Comparison of ENCODE assay signal across 8 mouse cellular contexts in the genomic region with DNA sequence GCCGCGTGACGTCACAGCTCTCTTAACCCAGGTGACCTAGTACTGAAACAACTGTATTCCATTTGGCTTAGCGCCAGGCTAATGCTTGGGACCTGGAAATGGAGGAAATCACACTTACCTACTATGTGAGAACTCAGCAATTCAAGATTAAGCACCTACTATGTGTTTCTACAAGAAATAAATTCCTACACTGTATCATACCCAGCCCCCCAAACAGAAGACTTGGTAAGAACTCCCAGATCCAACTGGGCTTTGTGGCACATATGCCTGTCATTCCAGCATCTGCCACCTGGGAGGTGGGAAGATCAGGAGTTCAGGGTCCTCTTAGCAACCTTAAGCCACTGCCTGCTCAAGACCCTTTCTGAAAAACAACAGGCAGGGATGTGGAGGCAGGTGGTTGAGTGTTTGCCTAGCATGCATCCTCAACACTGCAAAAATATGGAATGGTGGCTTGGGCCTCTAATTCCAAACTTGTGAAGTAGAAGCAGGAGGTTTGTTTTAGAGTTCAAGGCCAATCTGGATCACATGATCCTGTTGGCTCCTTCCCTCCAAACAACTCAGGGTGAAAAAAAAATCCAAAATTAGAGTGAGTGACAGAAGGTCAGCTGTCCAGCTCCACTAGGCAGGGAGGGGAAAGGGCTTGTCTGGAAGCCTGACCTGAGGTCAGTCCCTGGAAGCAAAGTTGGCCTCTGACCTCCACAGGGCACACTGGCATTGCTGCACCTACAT. TPM values are rescaled to one million over a fixed set of nuclear protein-coding genes. Genes with fewer than 3 reads are reported as not detected.
DNase-seq lines count a peak whose midpoint lies in the region; ATAC-seq lines count a peak whose summit lies in the region.

No protein-coding gene starts in this region.

- H3K4me2 ChIP-seq in heart, embryonic 13.5 days: peak overlapping the region; percentile 76
- H3K4me2 ChIP-seq in hindbrain, embryonic 14.5 days (replicated peaks): peak overlapping the region; percentile 92
- peak overlapping the region; percentile 95 for H3K4me2 ChIP-seq in midbrain, embryonic 13.5 days (replicated peaks)

- WGBS in heart, embryonic 13.5 days: under 1% methylated on average over 4 of the region's 4 CpGs
- 3% methylated on average over 4 of the region's 4 CpGs for WGBS in hindbrain, embryonic 14.5 days
- 5% methylated on average over 4 of the region's 4 CpGs for WGBS in midbrain, embryonic 13.5 days

- no peaks in the 10 kb centered on the region for H3K9me3 ChIP-seq in heart, embryonic 13.5 days
- no peaks in the 10 kb centered on the region for H3K9me3 ChIP-seq in hindbrain, embryonic 14.5 days (ENCODE audit: control insufficient read depth, low read length)
- no peaks in the 10 kb centered on the region for H3K9me3 ChIP-seq in midbrain, embryonic 13.5 days

- intact Hi-C loops in heart, postnatal 14 days (cut with DNase I): no loop called here

- peak overlapping the region; percentile 93 for H3K27ac ChIP-seq in heart, embryonic 13.5 days (replicated peaks)
- 0 out of 2 replicates have a peak overlapping the region, but pooled peaks have one; percentile 56 for H3K27ac ChIP-seq in hindbrain, embryonic 14.5 days
- no peak overlapping the region for H3K27ac ChIP-seq in midbrain, embryonic 13.5 days

- peak overlapping the region; percentile 96 for H3K9ac ChIP-seq in heart, embryonic 13.5 days
- H3K9ac ChIP-seq in hindbrain, embryonic 14.5 days: peak overlapping the region; percentile 71; the same call in 1 of the 2 replicates
- H3K9ac ChIP-seq in midbrain, embryonic 13.5 days (replicated peaks): peak overlapping the region; percentile 78

- DNase-seq in heart, postnatal 14 days: no peak
- peak; percentile 90 for DNase-seq in R1 (ENCODE audit: low read depth, low spot score)
- DNase-seq in hindbrain, embryonic 14.5 days (ENCODE audit: low spot score): no peak
- DNase-seq in cerebellum, postnatal 14 days: no peak
- DNase-seq in frontal cortex, postnatal 10 days (ENCODE audit: low spot score in 2 of 2): no peak
- DNase-seq in gastrocnemius, postnatal 25 days: no peak

- no peaks in the 10 kb centered on the region for H3K36me3 ChIP-seq in heart, embryonic 13.5 days
- no peaks in the 10 kb centered on the region for H3K36me3 ChIP-seq in hindbrain, embryonic 14.5 days (replicated peaks; ENCODE audit: control insufficient read depth, insufficient read depth)
- H3K36me3 ChIP-seq in midbrain, embryonic 13.5 days: no peaks in the 10 kb centered on the region

- H3K27me3 ChIP-seq in heart, embryonic 13.5 days (replicated peaks): peaks cover 3% of the 10 kb centered on the region; the same call in 1 of the 2 replicates
- H3K27me3 ChIP-seq in hindbrain, embryonic 14.5 days (ENCODE audit: control insufficient read depth, insufficient read depth, low read length): no peaks in the 10 kb centered on the region
- peaks cover 11% of the 10 kb centered on the region; the same call in 1 of the 2 replicates for H3K27me3 ChIP-seq in midbrain, embryonic 13.5 days

- H3K4me3 ChIP-seq in heart, embryonic 13.5 days: peak overlapping the region; percentile 92
- peak overlapping the region; percentile 62 for H3K4me3 ChIP-seq in hindbrain, embryonic 14.5 days (replicated peaks; ENCODE audit: low read length)
- H3K4me3 ChIP-seq in midbrain, embryonic 13.5 days (replicated peaks): peak overlapping the region; percentile 72

- ATAC-seq in heart, embryonic 13.5 days (ENCODE audit: extremely low read depth, insufficient number of reproducible peaks, low FRiP score, low TSS enrichment): no peak
- ATAC-seq in hindbrain, embryonic 14.5 days (ENCODE audit: low FRiP score): peak; percentile 13; the same call in 1 of the 2 replicates
- 0 out of 2 replicates have a peak, but pooled peaks have one; percentile 4 for ATAC-seq in midbrain, embryonic 13.5 days

- H3K4me1 ChIP-seq in heart, embryonic 13.5 days: peaks cover 46% of the 10 kb centered on the region
- H3K4me1 ChIP-seq in hindbrain, embryonic 14.5 days (replicated peaks; ENCODE audit: control insufficient read depth, insufficient read depth, low read length): peaks cover 21% of the 10 kb centered on the region; the same call in 1 of the 2 replicates
- H3K4me1 ChIP-seq in midbrain, embryonic 13.5 days (replicated peaks): peaks cover 40% of the 10 kb centered on the region

RNA-seq across cellular contexts. Expression of gene S1pr2, which starts 0.5 kb away (rescaled TPM):
- 19.4 and 21.9 TPM in 2 replicates for polyA plus RNA-seq in heart, embryonic 13.5 days (2015; fragmentation: Nextera tagmentation; extraction: Ambion mirVana)
- 1 to 10 TPM; 5.4 to 6.9 TPM for total RNA-seq in heart, postnatal 14 days (2021)
- polyA plus RNA-seq in hindbrain, embryonic 14.5 days (2014; fragmentation: Nextera tagmentation; extraction: Ambion mirVana): 8.6 and 8.8 TPM in 2 replicates
- polyA plus RNA-seq in midbrain, embryonic 13.5 days (2015; fragmentation: Nextera tagmentation; extraction: Ambion mirVana): 8.5 and 9.5 TPM in 2 replicates
- 1 to 10 TPM; 2.3 to 3.6 TPM for total RNA-seq in gastrocnemius, postnatal 25 days (2021)

RNA-seq across cellular contexts. Expression of gene Dnmt1, which starts 17.4 kb away (rescaled TPM):
- 58.7 and 59.8 TPM in 2 replicates for polyA plus RNA-seq in heart, embryonic 13.5 days (2015; fragmentation: Nextera tagmentation; extraction: Ambion mirVana)
- total RNA-seq in heart, postnatal 14 days (2021): 10 to 100 TPM; 13.6 to 18.7 TPM
- 37.8 and 41.1 TPM in 2 replicates for polyA plus RNA-seq in hindbrain, embryonic 14.5 days (2014; fragmentation: Nextera tagmentation; extraction: Ambion mirVana)
- 75.2 and 76.3 TPM in 2 replicates for polyA plus RNA-seq in midbrain, embryonic 13.5 days (2015; fragmentation: Nextera tagmentation; extraction: Ambion mirVana)
- total RNA-seq in gastrocnemius, postnatal 25 days (2021): 10 to 100 TPM in 1 of 2 experiments, 1 to 10 TPM in 1; 6.5 to 10.5 TPM

RNA-seq across cellular contexts. Expression of gene Mrpl4, which starts 25.4 kb away (rescaled TPM):
- polyA plus RNA-seq in heart, embryonic 13.5 days (2015; fragmentation: Nextera tagmentation; extraction: Ambion mirVana): 124 and 139 TPM in 2 replicates
- total RNA-seq in heart, postnatal 14 days (2021): 100 to 1,000 TPM; 116 to 123 TPM
- polyA plus RNA-seq in hindbrain, embryonic 14.5 days (2014; fragmentation: Nextera tagmentation; extraction: Ambion mirVana): 97.3 and 102 TPM in 2 replicates
- 98.1 and 102 TPM in 2 replicates for polyA plus RNA-seq in midbrain, embryonic 13.5 days (2015; fragmentation: Nextera tagmentation; extraction: Ambion mirVana)
- 10 to 100 TPM; 61.9 to 62.8 TPM for total RNA-seq in gastrocnemius, postnatal 25 days (2021)

RNA-seq across cellular contexts. Expression of gene Icam1, which starts 38.7 kb away (rescaled TPM):
- 11.6 and 11.9 TPM in 2 replicates for polyA plus RNA-seq in heart, embryonic 13.5 days (2015; fragmentation: Nextera tagmentation; extraction: Ambion mirVana)
- 10 to 100 TPM in 1 of 2 experiments, 1 to 10 TPM in 1; 8.5 to 10.1 TPM for total RNA-seq in heart, postnatal 14 days (2021)
- 3.6 and 3.8 TPM in 2 replicates for polyA plus RNA-seq in hindbrain, embryonic 14.5 days (2014; fragmentation: Nextera tagmentation; extraction: Ambion mirVana)
- 2.9 and 3.9 TPM in 2 replicates for polyA plus RNA-seq in midbrain, embryonic 13.5 days (2015; fragmentation: Nextera tagmentation; extraction: Ambion mirVana)
- total RNA-seq in gastrocnemius, postnatal 25 days (2021): 1 to 10 TPM; 1.6 to 3.0 TPM

RNA-seq across cellular contexts. Expression of gene Icam4, which starts 52.0 kb away (rescaled TPM):
- polyA plus RNA-seq in heart, embryonic 13.5 days (2015; fragmentation: Nextera tagmentation; extraction: Ambion mirVana): 3.1 and 8.3 TPM in 2 replicates
- total RNA-seq in heart, postnatal 14 days (2021): under 1 TPM; 0.37 to 0.38 TPM
- 0.31 TPM in 1 of 2 replicates, not detected in the other for polyA plus RNA-seq in hindbrain, embryonic 14.5 days (2014; fragmentation: Nextera tagmentation; extraction: Ambion mirVana)
- 0.23 TPM in 2 replicates for polyA plus RNA-seq in midbrain, embryonic 13.5 days (2015; fragmentation: Nextera tagmentation; extraction: Ambion mirVana)
- total RNA-seq in gastrocnemius, postnatal 25 days (2021): 1 to 10 TPM; 1.0 to 1.6 TPM
